Mouse (Mus musculus) liver, embryonic 14.5 days (tissue): ENCODE measurements around the gene Akr1c14.

Experiments
- CTCF ChIP-seq: IDR thresholded peaks from 2 replicates; pipeline ENCODE4 v1.5.1; 2016; ENCODE audit warnings: antibody characterized with exemption, low read depth, control low read depth
- EP300 ChIP-seq: IDR thresholded peaks from 2 replicates; pipeline ENCODE4 v1.6.1; 2016; ENCODE audit warnings: antibody characterized with exemption, low read depth

GRCm38 (mm10) chr13:4010784-4011183 lies 38.0 kb upstream of the Akr1c14 start:
- no peak for TF ChIP-seq CTCF
- no peak for TF ChIP-seq EP300
